Mouse (Mus musculus): Measurements from ENCODE around the gene Ehbp1. TPM values are rescaled to one million over a fixed set of nuclear protein-coding genes. Genes with fewer than 3 reads are reported as not detected.

The Ehbp1 gene
- polyA plus RNA-seq, 1 experiment from 2014 or later, result 20.1 TPM

- no peak overlapping the region for H3K4me2 ChIP-seq
- 56% methylated on average over 1 of the region's 1 CpGs for WGBS
These were observed 6.4 kb upstream of the Ehbp1 start for GRCm38 (mm10) chr11:22348536-22348910.

GRCm38 (mm10) chr11:22347651-22348535, 5.8 kb upstream of the Ehbp1 start:
- ATAC-seq (ENCODE audit: extremely low read depth, insufficient number of reproducible peaks, low FRiP score, low TSS enrichment), result no peak
- Histone ChIP-seq H3K4me1 (peaks cover 19% of the 10 kb centered on the region), H3K4me2 (no peak overlapping the region), H3K36me3 (no peaks in the 10 kb centered on the region), H3K27ac (replicated peaks) (no peak overlapping the region; the same call in 1 of the 2 replicates), H3K4me3 (no peak overlapping the region), H3K27me3 (replicated peaks) (no peaks in the 10 kb centered on the region), H3K9ac (no peak overlapping the region), H3K9me3 (no peaks in the 10 kb centered on the region)
- 59% methylated on average over 13 of the region's 13 CpGs for WGBS

More at GRCm38 (mm10) chr11:22348536-22348910, 6.4 kb upstream of the Ehbp1 start:
- Histone ChIP-seq H3K27ac (replicated peaks) (no peak overlapping the region), H3K9ac (no peak overlapping the region), H3K4me1 (peaks cover 15% of the 10 kb centered on the region), H3K27me3 (replicated peaks) (no peaks in the 10 kb centered on the region), H3K4me3 (no peak overlapping the region), H3K9me3 (no peaks in the 10 kb centered on the region), H3K36me3 (no peaks in the 10 kb centered on the region)
- ATAC-seq (ENCODE audit: extremely low read depth, insufficient number of reproducible peaks, low FRiP score, low TSS enrichment), result no peak

- Histone ChIP-seq H3K9me3 (no peaks in the 10 kb centered on the region), H3K4me1 (no peaks in the 10 kb centered on the region), H3K36me3 (no peaks in the 10 kb centered on the region), H3K9ac (no peak overlapping the region), H3K4me2 (no peak overlapping the region), H3K27ac (replicated peaks) (no peak overlapping the region), H3K4me3 (no peak overlapping the region), H3K27me3 (replicated peaks) (no peaks in the 10 kb centered on the region)
- WGBS, result 86% methylated on average over 2 of the region's 2 CpGs
- ATAC-seq (ENCODE audit: extremely low read depth, insufficient number of reproducible peaks, low FRiP score, low TSS enrichment), result no peak
These were observed 14.7 kb downstream of the Ehbp1 start for GRCm38 (mm10) chr11:22327302-22327910.

- Histone ChIP-seq H3K9me3 (no peaks in the 10 kb centered on the region), H3K27ac (replicated peaks) (no peak overlapping the region), H3K36me3 (no peaks in the 10 kb centered on the region), H3K4me1 (no peaks in the 10 kb centered on the region), H3K9ac (no peak overlapping the region), H3K4me3 (no peak overlapping the region), H3K27me3 (replicated peaks) (no peaks in the 10 kb centered on the region), H3K4me2 (no peak overlapping the region)
- ATAC-seq (ENCODE audit: extremely low read depth, insufficient number of reproducible peaks, low FRiP score, low TSS enrichment), result no peak
- WGBS, result 82% methylated on average over 6 of the region's 6 CpGs
These were observed 24.2 kb downstream of the Ehbp1 start for GRCm38 (mm10) chr11:22317824-22318411.

GRCm38 (mm10) chr11:22315801-22316200, 26.3 kb downstream of the Ehbp1 start:
- no peak overlapping the region for H3K4me3 ChIP-seq
- ATAC-seq (ENCODE audit: extremely low read depth, insufficient number of reproducible peaks, low FRiP score, low TSS enrichment), result no peak

GRCm38 (mm10) chr11:22301164-22301563, 40.9 kb downstream of the Ehbp1 start:
- Histone ChIP-seq H3K9me3 (no peaks in the 10 kb centered on the region), H3K27me3 (replicated peaks) (no peaks in the 10 kb centered on the region), H3K27ac (replicated peaks) (no peak overlapping the region), H3K36me3 (no peaks in the 10 kb centered on the region), H3K4me2 (no peak overlapping the region), H3K4me3 (no peak overlapping the region), H3K9ac (no peak overlapping the region), H3K4me1 (no peaks in the 10 kb centered on the region)
- no peak for ATAC-seq (ENCODE audit: extremely low read depth, insufficient number of reproducible peaks, low FRiP score, low TSS enrichment)
- WGBS, result 51% methylated on average over 6 of the region's 6 CpGs

More at GRCm38 (mm10) chr11:22315801-22316200, 26.3 kb downstream of the Ehbp1 start:
- 87% methylated on average over 1 of the region's 1 CpGs for WGBS
- Histone ChIP-seq H3K4me1 (no peaks in the 10 kb centered on the region), H3K36me3 (no peaks in the 10 kb centered on the region), H3K4me2 (no peak overlapping the region), H3K9me3 (no peaks in the 10 kb centered on the region), H3K9ac (no peak overlapping the region), H3K27ac (replicated peaks) (no peak overlapping the region), H3K27me3 (replicated peaks) (no peaks in the 10 kb centered on the region)

- Histone ChIP-seq H3K27ac (replicated peaks) (no peak overlapping the region), H3K4me3 (no peak overlapping the region), H3K4me1 (peaks cover 25% of the 10 kb centered on the region), H3K36me3 (no peaks in the 10 kb centered on the region), H3K4me2 (no peak overlapping the region), H3K9me3 (no peaks in the 10 kb centered on the region), H3K27me3 (replicated peaks) (no peaks in the 10 kb centered on the region), H3K9ac (no peak overlapping the region)
- no peak for ATAC-seq (ENCODE audit: extremely low read depth, insufficient number of reproducible peaks, low FRiP score, low TSS enrichment)
These were observed 52.9 kb downstream of the Ehbp1 start for GRCm38 (mm10) chr11:22289164-22289563.

GRCm38 (mm10) chr11:22287513-22287900, 54.6 kb downstream of the Ehbp1 start:
- peak overlapping the region; percentile 81 for H3K4me2 ChIP-seq
- H3K27me3 ChIP-seq (replicated peaks), result no peaks in the 10 kb centered on the region
- H3K4me1 ChIP-seq, result peaks cover 33% of the 10 kb centered on the region
- H3K4me3 ChIP-seq, result peak overlapping the region; percentile 88
- WGBS, result 1% methylated on average over 6 of the region's 6 CpGs
- H3K36me3 ChIP-seq, result peaks cover 4% of the 10 kb centered on the region; the same call in 1 of the 2 replicates
- no peaks in the 10 kb centered on the region for H3K9me3 ChIP-seq
- H3K9ac ChIP-seq, result peak overlapping the region; percentile 92
- no peak for ATAC-seq (ENCODE audit: extremely low read depth, insufficient number of reproducible peaks, low FRiP score, low TSS enrichment)
- H3K27ac ChIP-seq (replicated peaks), result peak overlapping the region; percentile 93

- Histone ChIP-seq H3K36me3 (peaks cover 8% of the 10 kb centered on the region; the same call in 1 of the 2 replicates), H3K4me3 (peak overlapping the region; percentile 88), H3K4me1 (peaks cover 33% of the 10 kb centered on the region), H3K9ac (peak overlapping the region; percentile 95), H3K27me3 (replicated peaks) (no peaks in the 10 kb centered on the region), H3K4me2 (peak overlapping the region; percentile 81), H3K27ac (replicated peaks) (peak overlapping the region; percentile 93), H3K9me3 (no peaks in the 10 kb centered on the region)
- under 1% methylated on average over 43 of the region's 43 CpGs for WGBS
- peak; percentile 100 for ATAC-seq (ENCODE audit: extremely low read depth, insufficient number of reproducible peaks, low FRiP score, low TSS enrichment)
These were observed 55.1 kb downstream of the Ehbp1 start for GRCm38 (mm10) chr11:22286885-22287512.

- Histone ChIP-seq H3K4me1 (peaks cover 33% of the 10 kb centered on the region), H3K4me3 (peak overlapping the region; percentile 88), H3K9ac (peak overlapping the region; percentile 95), H3K27ac (replicated peaks) (peak overlapping the region; percentile 90), H3K27me3 (replicated peaks) (no peaks in the 10 kb centered on the region), H3K36me3 (peaks cover 13% of the 10 kb centered on the region), H3K4me2 (peak overlapping the region; percentile 81), H3K9me3 (no peaks in the 10 kb centered on the region)
- WGBS, result 0% methylated on average over 39 of the region's 39 CpGs
- peak; percentile 52 for ATAC-seq (ENCODE audit: extremely low read depth, insufficient number of reproducible peaks, low FRiP score, low TSS enrichment)
These were observed 55.7 kb downstream of the Ehbp1 start for GRCm38 (mm10) chr11:22286371-22286872.

- peaks cover 34% of the 10 kb centered on the region for H3K36me3 ChIP-seq
- no peaks in the 10 kb centered on the region for H3K27me3 ChIP-seq (replicated peaks)
- no peak overlapping the region for H3K4me2 ChIP-seq
- H3K4me3 ChIP-seq, result no peak overlapping the region
- no peaks in the 10 kb centered on the region for H3K9me3 ChIP-seq
- 78% methylated on average over 3 of the region's 3 CpGs for WGBS
- no peak for ATAC-seq (ENCODE audit: extremely low read depth, insufficient number of reproducible peaks, low FRiP score, low TSS enrichment)
- no peak overlapping the region for H3K27ac ChIP-seq (replicated peaks)
- peaks cover 15% of the 10 kb centered on the region; the same call in 1 of the 2 replicates for H3K4me1 ChIP-seq
- H3K9ac ChIP-seq, result no peak overlapping the region
These were observed 65.4 kb downstream of the Ehbp1 start for GRCm38 (mm10) chr11:22276656-22277055.
